ENCODE assay signal across 17 mouse cellular contexts in genomic region chr4:47477539-47477938, GRCm38 (mm10).
"Had no signal": no experiment of that assay in that cellular context is flagged by ENCODE, and none has a peak within 500 bp of the region (broad histone marks: within the 10 kb centered on the region; RNA-seq: fewer than 3 reads in every experiment).

No protein-coding gene starts in this region.

- H3K9ac ChIP-seq: liver, embryonic 15.5 days; liver, postnatal 0 days; lung, embryonic 15.5 days; midbrain, embryonic 13.5 days; midbrain, embryonic 15.5 days; neural tube, embryonic 12.5 days; stomach, embryonic 15.5 days had no signal

- H3K27ac ChIP-seq: liver, embryonic 15.5 days; lung, embryonic 15.5 days; macrophage; midbrain, embryonic 13.5 days; midbrain, embryonic 15.5 days; neural tube, embryonic 12.5 days; stomach, embryonic 15.5 days had no signal

- H3K4me3 ChIP-seq: liver, embryonic 15.5 days; lung, embryonic 15.5 days; midbrain, embryonic 13.5 days; midbrain, embryonic 15.5 days; neural tube, embryonic 12.5 days; stomach, embryonic 15.5 days had no signal

- H3K27me3 ChIP-seq: liver, embryonic 15.5 days; lung, embryonic 15.5 days; midbrain, embryonic 13.5 days; midbrain, embryonic 15.5 days; neural tube, embryonic 12.5 days; stomach, embryonic 15.5 days had no signal

- ATAC-seq: liver, postnatal 0 days; lung, postnatal 0 days; midbrain, embryonic 13.5 days; midbrain, embryonic 15.5 days had no signal

- DNase-seq: liver, postnatal 0 days; lung, adult 2 months; lung, postnatal 14 days; lung, postnatal 36 days; right cerebral cortex, postnatal 14 days; thymus, adult 18-20 months; thymus, postnatal 14 days; thymus, postnatal 36 days had no signal

- H3K4me2 ChIP-seq: liver, embryonic 15.5 days; lung, embryonic 15.5 days; midbrain, embryonic 11.5 days; midbrain, embryonic 13.5 days; midbrain, embryonic 15.5 days; neural tube, embryonic 12.5 days; stomach, embryonic 15.5 days had no signal

- H3K9me3 ChIP-seq: liver, embryonic 15.5 days; lung, embryonic 15.5 days; midbrain, embryonic 13.5 days; midbrain, embryonic 15.5 days; neural tube, embryonic 12.5 days; stomach, embryonic 15.5 days had no signal
